Mouse (Mus musculus) T-helper 17 cell (primary cell): ENCODE measurements at regions not wholly inside any gene's neighbourhood (a gene's known extent, or its start where the extent isn't known, plus 50 kb on each side); places are given as distances from the start of the nearest gene placed in this dataset.

Experiments
- in situ Hi-C, 2 experiments: fragments of 300-600 bp; cut with MboI, MseI; formaldehyde crosslinking; loops; 1 replicate in 1 of 2; 2 replicates in 1 of 2; pipeline ENCODE4 v1.15.1; 2025; ENCODE audit warnings: high pct_unique_total_duplicates in 2 of 2

DNA sequence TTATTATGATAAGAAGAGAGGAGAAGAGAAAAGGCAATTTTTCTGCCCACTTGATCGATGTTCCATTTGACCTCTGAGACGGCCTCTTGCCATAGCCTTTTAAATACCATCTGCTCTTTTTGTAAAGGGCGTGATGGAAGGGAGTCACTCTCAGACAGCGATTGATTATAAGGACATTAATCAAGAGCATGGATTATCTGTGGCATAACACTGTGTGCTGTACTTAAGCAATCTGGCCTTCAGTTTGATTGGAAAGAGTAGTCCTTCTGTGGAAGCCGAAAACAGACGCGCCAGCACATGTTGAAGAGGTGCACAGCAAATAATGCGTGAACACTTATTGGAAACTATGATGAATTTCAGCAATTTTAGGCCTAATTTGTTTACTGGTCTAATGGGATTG is 685.4 kb upstream of the Robo1 start:
- in situ Hi-C loops: no loop called here

DNA sequence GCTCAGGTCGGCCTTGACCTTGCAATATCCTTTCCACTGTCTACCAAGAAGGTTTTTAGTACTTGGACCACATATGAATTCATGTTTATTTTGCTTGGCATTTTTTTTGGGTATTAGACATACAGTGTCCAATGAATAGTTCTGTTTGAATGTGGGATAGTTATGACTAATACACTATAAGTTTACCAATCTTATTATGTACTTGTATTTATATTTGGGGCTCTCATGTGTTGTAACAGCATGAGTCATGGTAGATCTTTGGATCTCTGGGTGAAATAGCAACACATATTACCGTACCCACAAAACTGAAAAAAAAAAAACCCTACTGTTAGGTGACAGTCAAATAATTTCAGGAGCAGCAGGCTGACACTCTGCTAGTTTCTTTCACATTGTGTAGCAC is 667.7 kb upstream of the Robo1 start:
- in situ Hi-C loops: no loop called here

DNA sequence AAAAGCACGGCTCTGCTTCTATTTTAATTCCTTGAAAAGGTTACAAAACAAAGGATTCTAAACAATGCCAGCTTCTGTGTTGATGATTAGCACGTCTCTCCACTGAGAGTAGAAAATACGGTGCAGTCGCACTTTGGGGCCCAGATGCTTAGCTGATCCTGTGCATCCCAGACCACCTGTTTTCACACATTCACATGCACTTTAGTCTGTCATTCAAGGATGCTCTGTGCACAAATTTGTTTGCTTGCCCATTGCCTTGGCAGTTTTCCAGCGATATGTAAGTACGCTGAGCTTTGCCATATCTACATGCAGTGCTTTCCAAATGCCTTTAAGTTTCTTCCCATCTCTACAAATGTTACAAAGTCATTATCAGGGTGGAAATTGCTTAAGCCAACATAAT is 664.9 kb upstream of the Robo1 start:
- in situ Hi-C loops: no loop called here

DNA sequence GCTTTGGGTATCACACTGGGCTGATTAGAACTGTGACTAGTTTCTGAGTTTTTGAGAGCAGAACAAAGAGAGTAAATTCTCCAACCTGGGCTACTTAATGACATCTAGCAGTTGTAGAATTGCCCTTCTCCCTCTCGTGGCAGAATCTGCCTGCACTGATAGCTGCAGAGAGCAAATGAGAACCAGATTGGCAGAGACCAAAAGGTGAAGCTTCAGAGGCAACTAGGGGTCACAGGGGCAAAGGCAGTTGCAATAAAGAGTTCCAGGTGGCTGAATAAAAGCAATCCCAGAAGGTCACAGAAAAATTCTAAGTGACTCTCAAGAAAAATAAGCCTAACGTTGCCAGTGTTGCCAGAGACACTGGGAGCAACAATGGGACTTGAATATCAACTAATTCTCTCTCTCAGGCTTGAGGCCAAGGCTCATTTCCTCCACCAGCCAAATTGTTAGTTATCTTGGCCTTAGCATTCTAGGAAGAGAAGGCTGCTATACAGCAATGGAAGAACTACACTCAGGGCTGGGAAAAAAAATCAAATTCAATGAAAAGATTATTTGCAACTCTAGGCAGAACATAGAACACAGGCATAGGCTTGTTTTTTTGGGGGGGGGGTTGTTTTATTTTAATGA is 629.9 kb upstream of the Robo1 start:
- in situ Hi-C loops: no loop called here

DNA sequence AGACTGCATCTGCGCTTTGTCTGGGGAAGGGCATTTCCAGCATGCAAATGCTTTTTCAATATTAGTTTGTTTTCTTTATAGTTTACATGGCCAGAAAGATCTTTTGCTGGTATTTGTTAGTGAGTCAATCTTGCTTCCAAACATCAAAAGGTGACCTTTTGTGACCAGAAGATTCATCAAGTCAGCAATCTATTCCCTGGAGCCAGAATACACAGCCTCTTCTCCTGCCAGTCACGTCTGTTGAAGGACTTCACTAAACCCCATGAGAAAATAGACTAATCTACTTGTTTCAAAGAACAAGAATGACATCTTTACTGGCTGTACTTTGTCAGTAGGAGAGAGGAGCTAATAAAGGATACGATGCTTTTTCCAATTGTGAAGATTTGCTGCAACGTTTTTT is 614.6 kb upstream of the Robo1 start:
- in situ Hi-C loops: no loop called here

DNA sequence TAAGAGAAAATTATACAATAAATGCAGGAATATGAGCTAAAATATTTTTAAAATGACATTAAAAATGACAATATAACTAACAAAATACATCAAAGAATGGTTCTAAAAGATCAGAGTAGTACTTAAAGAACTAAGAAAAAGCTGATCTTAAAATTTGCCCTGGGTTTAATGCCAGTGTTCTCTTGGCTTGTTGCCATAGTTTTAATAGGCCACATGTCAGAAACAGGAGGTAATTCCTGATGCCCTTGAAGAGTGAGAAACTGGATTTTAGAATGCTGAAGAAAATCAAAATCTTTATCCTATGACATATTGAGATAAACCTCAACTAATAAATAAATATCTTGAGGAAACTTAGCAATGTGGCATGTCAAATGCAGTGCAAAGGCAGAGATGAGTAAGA is 602.3 kb upstream of the Robo1 start:
- in situ Hi-C loops: no loop called here

DNA sequence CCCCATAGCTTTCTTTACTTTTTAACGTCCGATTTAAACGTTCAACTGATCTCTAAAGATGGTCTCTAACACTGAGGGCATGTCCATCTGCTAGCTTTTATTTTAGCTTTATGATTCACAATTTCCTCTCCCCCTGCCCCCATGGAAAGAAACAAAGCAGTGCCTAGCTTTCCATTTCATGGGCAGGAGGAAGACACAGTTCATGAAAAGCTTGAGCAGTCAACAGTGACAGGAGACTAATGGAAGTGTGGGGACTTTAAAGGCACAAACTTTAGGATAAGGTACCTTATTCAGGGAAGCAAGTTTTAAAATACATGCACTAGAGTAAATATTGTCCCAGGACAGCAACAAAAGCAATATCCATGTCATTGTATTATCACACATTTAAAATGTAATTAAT is 598.4 kb upstream of the Robo1 start:
- in situ Hi-C loops: no loop called here

DNA sequence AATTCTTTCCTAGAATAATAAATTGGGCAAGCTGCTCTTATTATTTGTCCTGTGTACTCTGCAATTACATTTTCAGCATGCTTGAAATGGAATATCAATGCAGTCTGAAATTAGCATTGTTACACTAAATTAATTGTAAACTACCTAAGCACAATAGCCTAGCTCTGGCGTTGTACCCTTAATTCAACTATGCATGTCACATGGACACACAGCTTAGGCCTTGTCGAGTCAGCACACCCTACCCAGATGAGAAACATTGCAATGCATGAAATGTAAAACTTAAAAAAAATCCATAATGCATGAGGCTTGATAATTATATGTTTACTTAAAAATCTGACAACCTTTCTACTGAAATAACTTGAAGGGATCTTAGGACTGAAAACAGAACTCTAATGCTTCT is 596.2 kb upstream of the Robo1 start:
- in situ Hi-C loops: no loop called here

DNA sequence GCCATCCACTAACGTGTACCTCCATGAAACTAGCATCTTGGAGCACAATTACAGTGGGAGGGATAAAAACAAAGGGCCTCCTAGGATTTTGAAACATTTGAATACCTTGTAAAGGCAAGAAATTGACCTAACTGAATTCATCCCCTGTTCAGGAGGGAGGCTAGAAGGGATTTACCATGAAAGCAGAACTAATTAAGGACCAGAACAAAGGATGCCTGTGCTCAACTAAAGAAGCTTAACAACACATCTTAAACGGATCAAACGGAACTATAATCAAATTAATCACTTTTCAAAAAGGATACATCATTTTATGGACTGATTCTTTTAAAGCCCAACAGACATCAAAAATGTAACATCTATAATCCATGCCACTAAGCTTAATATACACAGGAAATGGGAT is 590.9 kb upstream of the Robo1 start:
- in situ Hi-C loops: no loop called here

DNA sequence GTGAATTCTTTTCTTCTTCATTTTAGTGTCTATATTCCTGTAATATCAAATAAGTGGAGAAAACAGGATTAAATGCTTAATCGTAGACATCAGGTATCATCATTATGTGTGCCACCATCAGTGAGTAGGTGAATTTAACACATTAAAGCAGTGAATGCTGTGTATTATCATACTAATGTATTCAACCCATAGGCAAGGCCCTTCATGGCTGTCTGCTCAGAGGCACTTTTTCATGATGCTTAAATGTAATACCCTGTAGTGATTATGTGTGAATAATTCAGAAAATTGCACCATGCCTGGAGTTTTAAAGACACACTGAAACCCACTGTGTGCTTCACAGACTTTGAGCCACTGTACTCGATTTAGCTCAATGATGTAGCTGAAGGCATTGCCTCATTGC is 583.2 kb upstream of the Robo1 start:
- in situ Hi-C loops: loop anchor here in 1 of 2 experiments (10.0 kb wide), 1 partner anchor 1980 kb away; no protein-coding TSS in a partner anchor

DNA sequence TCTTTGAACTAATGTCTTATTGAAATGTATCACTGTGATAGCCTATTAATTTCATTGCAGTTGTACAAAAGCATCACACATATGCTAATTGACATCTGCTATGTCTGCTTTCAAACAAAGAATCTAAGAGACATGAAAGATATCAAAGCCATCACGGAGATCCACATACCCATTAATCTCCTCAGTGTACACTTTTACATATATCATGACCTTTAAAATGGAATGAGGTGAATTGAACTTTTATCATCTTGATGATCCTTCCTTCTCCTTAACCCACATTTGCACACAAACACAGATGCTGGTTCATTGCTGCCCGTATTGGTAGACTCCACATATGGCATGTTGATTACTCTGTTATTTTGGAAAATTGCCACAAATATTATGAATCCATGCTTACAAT is 570.2 kb upstream of the Robo1 start:
- in situ Hi-C loops: no loop called here

DNA sequence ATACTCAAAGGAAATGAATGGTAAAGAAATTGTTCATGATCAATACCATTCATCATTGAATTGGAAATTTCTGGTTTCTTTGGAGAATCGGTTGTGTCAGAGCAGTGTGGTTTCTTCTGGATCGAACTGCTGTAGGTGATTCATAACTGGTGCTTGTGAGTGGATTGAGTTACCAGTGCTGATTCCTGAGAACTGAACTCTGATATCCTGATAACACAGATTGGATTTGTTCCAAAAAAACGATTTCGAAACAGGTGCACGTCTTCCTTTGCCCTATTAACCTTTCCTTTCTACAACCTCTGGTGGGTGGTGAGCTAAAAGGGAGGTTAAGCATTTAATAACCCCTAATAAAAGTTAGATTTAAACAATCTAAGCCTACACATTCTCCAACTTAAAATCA is 569.0 kb upstream of the Robo1 start:
- in situ Hi-C loops: no loop called here

DNA sequence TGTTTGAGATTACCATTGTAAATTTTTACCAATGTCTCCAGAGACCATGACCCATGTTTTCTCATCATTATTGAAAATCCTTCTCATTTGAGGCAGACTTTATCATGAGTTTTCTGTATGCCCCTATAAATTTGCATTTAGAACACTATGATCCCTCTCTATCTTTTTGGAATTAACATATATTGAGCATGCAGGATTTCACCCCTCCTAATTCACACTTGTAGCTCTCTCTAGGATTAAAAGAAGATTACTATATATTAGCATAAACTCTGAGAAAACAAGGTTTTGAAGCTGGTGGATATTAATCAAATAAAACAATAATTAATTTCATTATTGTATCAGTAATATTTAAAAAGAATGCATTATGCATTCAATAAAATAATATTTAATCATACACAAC is 527.2 kb upstream of the Robo1 start:
- in situ Hi-C loops: no loop called here

DNA sequence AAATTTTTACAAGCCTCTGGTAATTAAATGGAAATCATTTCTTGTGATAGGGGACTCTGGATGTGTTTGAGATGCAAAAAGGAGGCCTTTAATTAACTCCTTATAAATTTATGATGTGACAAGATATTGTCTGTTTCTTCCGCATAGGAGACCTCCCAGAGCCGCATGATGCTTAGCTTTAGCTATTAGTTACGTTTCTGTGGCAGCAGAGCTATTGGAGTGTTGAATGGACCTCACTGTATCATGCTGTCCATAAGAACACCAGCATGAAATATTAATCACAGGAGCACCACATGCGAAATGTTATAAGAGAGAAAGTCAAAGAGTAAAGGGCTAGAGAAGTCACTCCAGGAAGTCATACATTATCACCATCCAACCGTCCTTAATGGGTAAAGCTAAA is 495.3 kb upstream of the Robo1 start:
- in situ Hi-C loops: no loop called here

DNA sequence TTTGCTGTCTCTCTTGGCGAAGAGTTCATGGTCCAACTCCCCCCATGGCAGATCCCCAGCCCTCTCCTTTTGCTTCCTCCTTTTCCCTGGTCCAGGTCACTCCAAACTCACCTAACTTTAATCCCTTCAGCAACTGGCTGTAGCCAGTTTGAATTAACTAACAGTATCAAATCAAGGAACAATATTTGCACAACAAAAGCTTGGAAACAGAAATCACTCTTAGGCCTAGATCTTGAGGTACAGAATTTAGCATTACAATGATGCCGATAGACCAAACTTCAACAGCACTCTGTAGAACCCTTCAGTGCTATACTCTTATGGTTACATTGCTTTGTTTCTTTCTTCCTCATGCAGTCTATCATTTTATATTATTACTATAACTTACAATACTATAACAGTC is 472.8 kb upstream of the Robo1 start:
- in situ Hi-C loops: loop anchor here in 1 of 2 experiments (25.0 kb wide), 1 partner anchor 977 kb away; no protein-coding TSS in a partner anchor

DNA sequence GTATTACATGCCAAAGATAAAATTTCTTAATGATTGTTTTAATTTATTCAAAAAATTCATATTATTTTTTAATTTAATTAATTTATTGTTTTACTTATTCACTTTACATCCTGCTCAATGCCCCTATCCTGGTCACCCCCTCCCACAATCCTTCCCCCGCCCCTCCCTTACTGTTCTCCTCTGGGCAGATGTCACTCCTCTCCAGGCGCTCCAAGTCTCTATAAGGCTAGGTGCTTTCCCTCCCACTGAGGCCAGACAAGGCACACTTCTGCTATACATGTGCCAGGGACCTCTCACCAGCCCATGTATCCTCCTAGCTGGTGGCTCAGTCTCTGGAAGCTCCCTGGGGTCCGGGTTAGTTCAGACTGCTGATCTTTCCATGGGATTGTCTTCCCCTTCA is 458.0 kb upstream of the Robo1 start:
- in situ Hi-C loops: no loop called here

DNA sequence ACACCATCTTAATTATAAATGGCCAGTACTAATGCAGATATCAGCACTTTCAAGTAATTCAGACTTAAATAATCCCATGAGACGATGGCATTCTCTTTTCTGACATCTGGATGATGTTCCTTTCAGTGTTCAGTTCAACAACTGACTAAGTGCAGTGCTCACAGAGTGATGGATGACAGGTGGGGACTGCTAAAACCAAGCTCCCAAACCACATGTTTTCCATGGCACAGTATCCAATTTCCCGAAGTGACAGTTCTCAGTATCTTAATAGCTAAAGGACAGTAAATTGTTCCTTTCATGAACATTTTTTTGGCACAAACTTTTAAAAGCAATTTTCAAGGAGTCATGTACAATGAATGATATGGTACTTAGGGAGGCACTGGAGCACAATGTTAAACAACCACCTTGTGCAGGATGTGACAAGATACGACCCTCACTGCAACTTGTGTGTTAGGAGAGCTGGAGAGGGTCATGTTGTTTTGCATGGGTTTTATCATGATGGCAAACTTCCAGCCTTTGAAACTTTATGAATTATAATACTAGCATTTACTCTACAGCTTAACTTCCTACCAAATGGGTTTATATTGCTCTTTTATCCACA is 456.4 kb upstream of the Robo1 start:
- in situ Hi-C loops: no loop called here

DNA sequence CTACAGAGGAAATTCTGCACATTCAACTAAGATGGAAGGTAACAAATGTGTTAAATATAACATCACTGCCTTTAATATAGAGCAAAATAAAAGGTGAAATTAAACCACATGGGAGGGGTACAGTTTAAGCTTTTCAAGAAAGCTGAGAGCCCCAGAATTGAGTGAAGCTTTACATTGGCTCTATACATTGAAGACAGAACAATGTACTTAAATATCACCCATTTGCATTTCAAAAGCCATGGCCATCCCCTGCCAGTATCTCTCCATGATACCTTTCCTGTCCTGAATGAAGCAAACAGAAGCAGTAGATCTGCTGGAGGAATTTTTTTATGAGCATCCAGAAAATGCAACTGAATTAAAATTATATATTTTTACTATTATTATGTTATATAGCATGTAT is 450.2 kb upstream of the Robo1 start:
- in situ Hi-C loops: no loop called here

DNA sequence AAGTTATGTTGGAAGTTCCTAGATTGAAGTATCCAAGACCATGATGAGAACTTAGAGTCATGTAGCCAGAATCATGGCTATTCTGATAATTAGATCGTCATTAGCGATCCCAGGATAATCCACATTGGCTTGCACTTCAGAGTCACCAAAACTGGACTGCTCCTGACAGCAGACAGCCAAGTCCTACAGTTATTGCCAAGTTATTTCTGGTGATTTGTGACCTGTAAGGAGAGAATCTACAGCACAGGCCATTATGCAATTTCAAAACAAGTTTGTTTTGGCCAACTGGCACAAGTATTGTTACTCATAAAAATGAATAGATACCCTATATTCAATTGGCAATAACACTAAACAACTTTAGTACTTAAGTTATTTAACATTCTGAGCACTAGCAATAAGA is 447.9 kb upstream of the Robo1 start:
- in situ Hi-C loops: no loop called here

DNA sequence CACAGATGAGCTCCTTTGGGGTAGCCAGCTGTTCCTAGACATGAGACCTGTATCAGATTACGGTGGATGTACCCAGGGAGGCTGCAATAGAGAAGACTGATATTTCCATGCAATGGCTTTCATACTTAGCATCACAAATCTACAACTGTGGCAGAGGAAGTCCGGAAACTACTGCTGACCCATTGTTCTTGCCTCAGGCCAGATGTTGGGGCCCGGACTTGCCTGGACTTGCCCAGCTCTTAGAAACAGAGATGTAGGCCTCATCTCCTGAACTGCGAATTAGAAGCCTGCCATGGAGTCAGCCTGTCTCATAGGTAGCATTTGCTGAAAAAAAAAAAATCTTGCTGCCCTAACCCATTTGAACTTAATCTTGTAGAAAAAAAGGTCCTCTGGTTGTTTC is 422.4 kb upstream of the Robo1 start:
- in situ Hi-C loops: no loop called here

DNA sequence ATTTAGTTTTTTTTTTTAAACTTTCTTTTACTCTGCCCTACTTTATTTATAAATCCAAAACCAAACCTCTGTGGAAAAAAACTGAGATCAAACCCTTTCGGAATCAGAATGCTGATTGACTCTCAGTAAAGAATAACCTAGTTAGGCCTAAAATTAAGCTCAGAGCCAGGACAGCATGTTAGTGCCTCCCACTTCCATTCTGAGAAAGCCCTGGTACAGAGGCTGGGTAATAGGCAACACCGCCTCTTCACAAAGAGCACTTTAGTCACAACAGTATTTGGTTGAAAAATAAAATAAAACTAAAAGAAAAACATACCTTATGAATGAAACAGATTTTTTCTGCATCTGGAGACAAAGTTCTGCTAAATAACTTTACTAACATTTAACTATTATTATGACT is 418.4 kb upstream of the Robo1 start:
- in situ Hi-C loops: no loop called here

DNA sequence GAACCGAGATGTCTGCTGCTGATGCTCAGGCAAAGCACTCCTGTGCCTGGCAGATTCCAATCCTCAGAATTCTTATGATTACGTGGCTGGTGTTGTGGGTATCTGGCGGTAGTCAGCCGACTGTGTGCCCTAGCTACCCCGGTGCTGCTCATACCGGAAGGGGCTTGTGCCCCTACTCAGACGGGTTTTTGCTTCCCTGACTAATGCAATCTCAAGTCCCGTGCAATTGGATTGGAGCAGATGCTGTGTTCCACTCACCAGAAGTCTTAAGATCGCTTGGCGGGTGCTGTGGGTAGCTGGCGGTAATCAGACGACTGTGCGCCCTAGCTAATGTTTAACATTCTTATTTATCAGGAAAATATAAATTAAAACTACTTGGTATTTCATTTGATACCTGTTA is 385.0 kb upstream of the Robo1 start:
- in situ Hi-C loops: no loop called here

DNA sequence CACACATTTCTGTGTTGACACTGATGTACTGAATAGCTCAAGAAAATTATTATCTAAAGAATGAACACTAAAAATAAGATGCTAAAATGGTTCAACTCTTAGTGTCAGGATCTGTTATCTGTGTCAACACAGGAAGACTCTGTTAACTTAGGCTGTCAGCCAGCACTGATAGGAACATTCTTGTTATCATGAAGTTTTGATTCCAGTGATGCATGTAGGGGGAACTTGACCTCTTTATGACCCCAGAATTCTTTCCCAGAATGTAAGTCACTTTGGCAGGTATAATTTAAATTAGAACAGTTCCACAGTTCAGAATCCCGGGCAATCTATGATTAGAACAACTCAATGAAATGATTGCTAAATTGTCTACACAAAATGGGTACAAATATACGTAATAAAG is 363.9 kb upstream of the Robo1 start:
- in situ Hi-C loops: no loop called here

DNA sequence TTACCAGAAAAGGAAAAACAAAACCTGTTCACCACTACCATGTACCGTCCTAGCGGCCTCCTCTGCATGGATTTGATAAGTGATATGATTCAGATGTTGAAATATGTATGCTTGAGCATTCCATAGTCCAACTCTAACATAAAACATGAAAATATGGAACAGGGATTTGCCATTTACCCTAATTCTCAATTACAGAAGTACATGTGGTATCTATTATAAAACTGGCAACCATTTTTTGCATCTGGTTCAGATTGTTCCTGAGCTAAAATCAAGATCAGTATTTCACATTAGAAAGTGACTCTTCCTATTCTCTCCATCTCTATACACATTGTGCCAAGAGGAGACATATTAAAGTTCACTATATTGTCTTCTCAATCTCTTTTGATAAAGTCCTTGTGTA is 363.3 kb upstream of the Robo1 start:
- in situ Hi-C loops: no loop called here
